Mouse (Mus musculus) brain, adult 2 months (tissue): ENCODE data around the gene Daglb.

ENCODE experiments used
- DNase-seq: peaks from one replicate; pipeline ENCODE4 v3.0.0; 2011; ENCODE audit warnings: low read depth, low spot score

The Daglb gene

GRCm38 (mm10) chr5:143464100-143464756, at the start of gene Daglb:
TSS of gene Daglb (plus strand) at chr5:143464584.
- peak; percentile 97 for DNase-seq

- no peak for DNase-seq
Observed at GRCm38 (mm10) chr5:143421484-143421883, 42.9 kb upstream of the Daglb start.

GRCm38 (mm10) chr5:143422990-143423389, 41.4 kb upstream of the Daglb start:
- no peak for DNase-seq

GRCm38 (mm10) chr5:143423899-143424519, 40.4 kb upstream of the Daglb start:
- peak; percentile 58 for DNase-seq

GRCm38 (mm10) chr5:143434421-143434820, 30.0 kb upstream of the Daglb start:
- peak; percentile 72 for DNase-seq

GRCm38 (mm10) chr5:143441298-143441697, 23.1 kb upstream of the Daglb start:
- DNase-seq: no peak

- no peak for DNase-seq
Observed at GRCm38 (mm10) chr5:143441753-143442152, 22.6 kb upstream of the Daglb start.

- no peak for DNase-seq
Observed at GRCm38 (mm10) chr5:143463671-143464070, 713 bp upstream of the Daglb start.

GRCm38 (mm10) chr5:143464757-143465118, 354 bp downstream of the Daglb start:
- DNase-seq: no peak

- DNase-seq: no peak
Observed at GRCm38 (mm10) chr5:143465156-143466085, 1.0 kb downstream of the Daglb start.

GRCm38 (mm10) chr5:143466891-143467669, 2.7 kb downstream of the Daglb start:
- DNase-seq: no peak

GRCm38 (mm10) chr5:143467931-143468330, 3.5 kb downstream of the Daglb start:
- no peak for DNase-seq

GRCm38 (mm10) chr5:143469628-143470027, 5.2 kb downstream of the Daglb start:
- no peak for DNase-seq

GRCm38 (mm10) chr5:143470421-143471164, 6.2 kb downstream of the Daglb start:
- peak; percentile 94 for DNase-seq

- DNase-seq: no peak
Observed at GRCm38 (mm10) chr5:143471165-143471546, 6.8 kb downstream of the Daglb start.

GRCm38 (mm10) chr5:143471953-143472618, 7.7 kb downstream of the Daglb start:
- peak; percentile 85 for DNase-seq

- peak; percentile 79 for DNase-seq
Observed at GRCm38 (mm10) chr5:143475153-143475844, 10.9 kb downstream of the Daglb start.

- DNase-seq: no peak
Observed at GRCm38 (mm10) chr5:143476013-143476412, 11.6 kb downstream of the Daglb start.

- DNase-seq: no peak
Observed at GRCm38 (mm10) chr5:143477901-143478300, 13.5 kb downstream of the Daglb start.

- no peak for DNase-seq
Observed at GRCm38 (mm10) chr5:143484955-143485354, 20.6 kb downstream of the Daglb start.
